Mouse (Mus musculus) embryonic facial prominence, embryonic 14.5 days (tissue): Measurements from ENCODE around the gene Pfkfb2. TPM values are rescaled to one million over a fixed set of nuclear protein-coding genes. Genes with fewer than 3 reads are reported as not detected.

Experiments used
- ATAC-seq: fragments of 200-750 bp; cut with Nextera tagmentation; 2 replicates; pipeline ENCODE4 v1.8.0; 2017; ENCODE audit warnings: low read depth, moderate number of reproducible peaks, moderate TSS enrichment
- DNase-seq: peaks from one replicate; pipeline ENCODE4 v3.0.0-alpha.2; 2015; ENCODE audit warnings: low spot score
- H3K27ac ChIP-seq: fragments of 300-500 bp; sonication (generic); replicated peaks from 2 replicates; pipeline ENCODE4 v1.5.1; 2014; ENCODE audit warnings: low read depth, mild to moderate bottlenecking, low read length, moderate library complexity
- H3K27me3 ChIP-seq: fragments of 300-500 bp; sonication (generic); replicated peaks from 2 replicates; pipeline ENCODE4 v1.6.1; 2014; ENCODE audit warnings: low read length; ENCODE audit not compliant: control insufficient read depth, insufficient read depth
- H3K36me3 ChIP-seq: fragments of 300-500 bp; sonication (generic); 2 replicates; pipeline ENCODE4 v1.6.1; 2014; ENCODE audit warnings: low read length, mixed read lengths; ENCODE audit not compliant: control insufficient read depth, insufficient read depth
- H3K4me1 ChIP-seq: fragments of 300-500 bp; sonication (generic); 2 replicates; pipeline ENCODE4 v1.6.1; 2014; ENCODE audit warnings: antibody characterized with exemption, low read length; ENCODE audit not compliant: control insufficient read depth, insufficient read depth
- H3K4me2 ChIP-seq: fragments of 300-500 bp; sonication (generic); 2 replicates; pipeline ENCODE4 v1.6.1; 2014; ENCODE audit warnings: low read depth, mild to moderate bottlenecking, low read length, moderate library complexity, mixed read lengths
- H3K4me3 ChIP-seq: fragments of 300-500 bp; sonication (generic); 2 replicates; pipeline ENCODE4 v1.5.1; 2014; ENCODE audit warnings: low read depth, mild to moderate bottlenecking, low read length
- H3K9ac ChIP-seq: fragments of 300-500 bp; sonication (generic); 2 replicates; pipeline ENCODE4 v1.6.1; 2014; ENCODE audit warnings: low read depth, mild to moderate bottlenecking, low read length, moderate library complexity, mixed read lengths
- H3K9me3 ChIP-seq: fragments of 300-500 bp; sonication (generic); 2 replicates; pipeline ENCODE4 v1.6.1; 2016; ENCODE audit warnings: low read length; ENCODE audit not compliant: control insufficient read depth
- polyA plus RNA-seq: library from polyadenylated mRNA; unstranded; fragments of >200 nt; fragmentation: Nextera tagmentation; extraction: Ambion mirVana; gene quantifications from 2 replicates; pipeline ENCODE4 v1.2.1, GENCODE M21; 2014

The Pfkfb2 gene
- polyA plus RNA-seq, 1 experiment from 2014 or later, result 8.0 TPM

GRCm38 (mm10) chr1:130640967-130641366 lies 88.1 kb downstream of the Pfkfb2 start:
- Histone ChIP-seq H3K9me3 (no peaks in the 10 kb centered on the region), H3K4me3 (no peak overlapping the region), H3K9ac (no peak overlapping the region), H3K36me3 (no peaks in the 10 kb centered on the region), H3K4me2 (no peak overlapping the region), H3K4me1 (no peaks in the 10 kb centered on the region), H3K27me3 (no peaks in the 10 kb centered on the region), H3K27ac (no peak overlapping the region)
- ATAC-seq (no peak), DNase-seq (no peak)

Other genes starting within 250 kb of the Pfkfb2 start
- not detected in 2 replicates for gene Zp3r, start 99.6 kb downstream of the Pfkfb2 start, polyA plus RNA-seq
- not detected in 2 replicates for gene C4bp, start 67.6 kb downstream of the Pfkfb2 start, polyA plus RNA-seq
- not detected in 2 replicates for gene Gm29427, start 13.5 kb downstream of the Pfkfb2 start, polyA plus RNA-seq
- gene Yod1, start 11.9 kb downstream of the Pfkfb2 start, polyA plus RNA-seq, result 5.8 and 6.9 TPM in 2 replicates
- 4.3 and 4.5 TPM in 2 replicates for gene AA986860, start 2.7 kb upstream of the Pfkfb2 start, polyA plus RNA-seq
- 0.13 and 0.22 TPM in 2 replicates for gene Fcamr, start 71.6 kb upstream of the Pfkfb2 start, polyA plus RNA-seq
- gene Pigr, start 97.4 kb upstream of the Pfkfb2 start, polyA plus RNA-seq, result not detected in 2 replicates
- not detected in 2 replicates for gene Fcmr, start 136.4 kb upstream of the Pfkfb2 start, polyA plus RNA-seq
- gene Il24, start 158.2 kb upstream of the Pfkfb2 start, polyA plus RNA-seq, result not detected in 2 replicates
- not detected in 2 replicates for gene Il20, start 182.2 kb upstream of the Pfkfb2 start, polyA plus RNA-seq
- gene Il19, start 210.9 kb upstream of the Pfkfb2 start, polyA plus RNA-seq, result 0.21 and 0.25 TPM in 2 replicates